Mouse (Mus musculus): ENCODE data around the gene Gpnmb. TPM values are rescaled to one million over a fixed set of nuclear protein-coding genes. Genes with fewer than 3 reads are reported as not detected.
A peak's percentile ranks its signal among the peaks of the same experiment; 100 is the strongest.

Gpnmb gene
- total RNA-seq, 2 experiments from 2014 or later, result 0.59 to 1.1 TPM

DNA sequence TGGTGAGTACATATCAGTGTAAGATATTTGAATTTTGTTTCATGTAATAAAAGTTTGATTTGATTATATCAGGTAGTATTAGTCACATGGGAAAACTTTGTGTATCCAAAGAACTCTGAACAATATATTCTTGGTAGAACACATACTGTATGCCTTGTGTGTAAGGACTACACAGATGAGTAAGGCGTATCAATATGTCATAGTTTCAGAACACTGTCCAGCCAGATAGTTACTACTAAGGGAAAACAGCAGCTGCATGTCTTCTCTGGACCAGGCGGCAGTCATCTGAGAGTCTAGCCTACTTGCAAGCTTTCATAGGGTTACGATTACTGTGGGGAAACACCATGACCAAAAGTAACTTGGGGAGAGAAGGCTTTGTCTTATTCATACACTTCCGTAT is 46.7 kb downstream of the Gpnmb start:
- DNase-seq, result no peak
- intact Hi-C loops (cut with DNase I), result no loop called here

DNA sequence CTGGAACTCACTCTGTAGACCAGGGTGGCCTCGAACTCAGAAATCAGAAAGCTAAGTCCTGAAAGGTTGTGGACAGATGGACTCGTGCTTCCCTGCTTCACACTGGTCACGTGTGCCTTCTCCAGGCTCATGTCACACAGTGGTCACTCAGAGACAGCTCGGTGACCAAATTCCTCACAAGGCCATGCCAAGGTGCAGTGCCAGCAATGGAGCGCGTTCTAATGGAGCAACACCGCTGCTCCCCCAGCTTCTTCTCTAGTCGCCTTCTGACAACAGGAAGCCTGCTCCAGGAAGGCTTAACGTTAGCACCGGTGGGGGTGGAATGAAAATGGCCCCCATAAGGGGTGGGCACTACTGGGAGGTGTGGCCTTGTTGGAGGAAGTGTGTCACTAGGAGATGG is 58.6 kb downstream of the Gpnmb start:
- no peak for DNase-seq
- intact Hi-C loops (cut with DNase I), result no loop called here

DNA sequence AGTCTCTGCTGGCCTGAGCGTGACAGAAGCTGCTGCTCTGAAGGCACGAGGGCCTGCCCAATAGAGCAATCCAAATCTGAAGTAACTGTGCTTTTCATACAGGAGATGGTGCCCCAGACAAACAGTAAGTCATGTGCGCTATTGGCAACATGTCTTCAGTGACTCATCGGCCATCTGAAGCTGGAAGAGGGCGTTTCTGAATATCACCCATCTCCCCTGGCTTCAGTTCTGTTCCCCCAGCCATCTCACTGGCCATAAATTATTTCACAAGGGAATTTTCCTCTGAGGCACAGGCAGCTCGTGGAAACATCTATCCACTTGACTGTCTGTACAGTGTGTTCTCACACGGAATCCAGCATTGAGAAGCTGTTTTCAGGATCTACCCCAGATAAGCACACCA is 60.1 kb downstream of the Gpnmb start:
- DNase-seq, result peak; percentile 52 to 57
- intact Hi-C loops (cut with DNase I), result no loop called here

DNA sequence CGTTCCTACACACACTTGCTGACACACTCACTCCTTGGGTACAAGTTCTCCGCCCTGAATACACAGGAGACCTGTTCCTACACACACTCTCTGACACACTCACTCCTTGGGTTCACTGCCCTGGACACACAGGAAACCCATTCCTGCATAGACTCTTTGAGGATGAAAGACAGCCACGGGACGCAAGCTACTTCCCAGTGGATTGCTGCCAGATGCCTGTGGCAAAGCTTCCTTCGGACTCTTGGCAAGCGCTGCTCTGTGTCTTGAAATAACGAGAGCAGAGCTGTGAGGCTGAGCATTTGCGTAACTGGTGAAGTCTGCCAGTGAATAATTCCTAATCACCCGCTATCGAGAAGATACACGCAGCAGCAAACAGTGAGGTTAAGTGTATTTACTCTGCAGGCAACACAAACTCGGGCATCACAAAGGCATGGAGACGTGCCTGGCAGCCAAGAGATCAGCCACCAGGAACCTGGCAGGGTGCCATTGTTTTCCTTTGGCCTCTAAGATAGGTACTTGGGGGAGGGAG is 60.7 kb downstream of the Gpnmb start:
- DNase-seq, result peak; percentile 77 to 81
- intact Hi-C loops (cut with DNase I), result no loop called here

DNA sequence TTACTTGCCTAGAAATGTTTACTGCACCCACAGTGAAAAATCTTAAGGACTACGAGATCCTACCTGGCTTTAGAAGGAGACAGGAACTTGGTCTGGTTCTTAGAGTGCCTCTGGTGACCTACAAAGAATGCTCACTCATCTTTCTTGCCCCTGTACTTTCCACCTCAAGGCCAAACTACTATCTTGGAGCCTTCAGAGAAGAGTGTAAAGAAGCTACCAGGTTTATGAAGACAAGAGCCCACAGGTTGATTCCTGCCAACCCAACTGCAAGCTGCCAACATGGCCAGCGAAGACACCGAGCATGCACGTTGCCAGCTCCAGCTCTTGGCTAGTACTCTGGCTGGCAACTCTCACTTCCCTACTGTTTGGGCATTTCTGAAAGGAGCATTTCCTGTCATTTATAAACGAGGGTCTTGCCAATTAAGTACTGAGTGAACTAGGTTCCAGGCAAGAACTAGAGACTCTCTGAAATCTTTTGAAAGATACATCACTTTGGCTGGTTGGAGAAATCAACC is 61.3 kb downstream of the Gpnmb start:
- DNase-seq, result peak; percentile 13 to 25
- intact Hi-C loops (cut with DNase I), result no loop called here

DNA sequence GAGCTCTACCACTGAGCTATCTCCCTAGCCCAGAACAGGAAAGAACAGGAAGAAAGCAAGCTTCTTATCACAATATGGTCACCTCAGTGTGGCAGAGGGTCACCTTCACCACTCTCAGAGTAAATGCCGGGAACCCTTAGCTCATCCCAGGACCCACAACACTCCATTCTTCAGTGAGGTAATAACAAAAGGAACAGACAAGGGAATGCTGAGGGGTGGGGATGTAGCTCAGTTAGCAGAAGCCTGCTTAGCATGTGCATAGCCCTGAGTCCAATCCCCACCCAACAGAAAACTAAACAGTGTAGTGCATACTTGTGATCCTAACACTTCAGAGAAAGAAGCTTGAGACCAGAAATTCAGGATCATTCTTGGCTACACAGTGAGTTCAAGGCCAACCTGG is 62.7 kb downstream of the Gpnmb start:
- DNase-seq, result no peak
- intact Hi-C loops (cut with DNase I), result no loop called here

DNA sequence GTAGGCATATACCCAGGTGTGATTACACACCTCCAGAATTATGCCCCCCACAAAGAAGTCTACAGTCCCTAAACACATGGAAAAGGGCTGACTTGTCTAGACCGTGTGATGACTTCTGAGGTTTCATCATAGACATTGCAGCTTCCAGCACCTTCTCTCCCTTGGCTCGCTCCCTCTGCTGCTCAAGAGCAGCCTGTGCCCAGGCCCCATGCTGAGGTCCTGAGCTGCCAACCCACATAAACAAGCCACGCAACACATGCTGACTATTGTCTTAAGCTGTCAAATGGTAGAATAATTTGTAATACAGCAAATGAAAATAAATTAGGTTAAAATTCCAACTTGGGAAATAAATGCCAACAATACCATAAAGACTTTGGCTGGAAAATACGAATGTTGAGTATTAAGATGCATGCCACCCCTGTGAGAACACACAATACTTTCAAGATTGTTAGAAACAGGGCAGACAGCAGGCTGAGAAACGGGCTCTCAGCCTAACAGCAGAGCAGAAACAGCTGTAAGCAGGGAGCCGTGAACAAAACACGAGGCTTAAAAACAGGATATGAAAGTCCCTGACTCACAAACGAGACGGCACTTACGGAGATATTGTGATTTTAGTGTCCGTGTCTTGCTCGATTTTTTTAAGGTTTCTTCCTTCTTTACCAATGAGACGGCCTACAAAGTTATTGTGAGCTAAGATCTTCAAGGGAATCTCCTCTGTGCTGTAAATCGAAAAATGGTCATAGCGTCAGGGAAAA is 70.6 kb downstream of the Gpnmb start:
- no peak for DNase-seq
- intact Hi-C loops (cut with DNase I), result no loop called here

DNA sequence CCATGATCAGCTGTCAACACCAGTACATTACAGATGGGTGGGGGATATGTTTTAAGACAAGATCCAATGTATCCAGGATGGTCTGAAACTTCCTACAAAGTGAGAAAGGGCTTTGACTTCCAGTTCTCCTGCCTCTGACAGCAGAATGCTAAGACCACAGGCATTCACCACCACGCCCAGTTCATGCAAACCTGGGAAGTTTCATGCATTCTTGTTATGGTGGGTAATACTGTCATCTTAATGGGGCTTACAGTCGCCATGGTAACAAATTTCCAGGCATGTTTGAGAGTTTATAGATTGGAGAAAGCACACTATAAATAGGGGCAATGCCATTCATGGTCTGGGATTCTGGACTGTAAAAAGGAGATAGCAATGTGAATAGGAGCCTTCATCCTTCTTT is 72.8 kb downstream of the Gpnmb start:
- no peak for DNase-seq
- intact Hi-C loops (cut with DNase I), result no loop called here

DNA sequence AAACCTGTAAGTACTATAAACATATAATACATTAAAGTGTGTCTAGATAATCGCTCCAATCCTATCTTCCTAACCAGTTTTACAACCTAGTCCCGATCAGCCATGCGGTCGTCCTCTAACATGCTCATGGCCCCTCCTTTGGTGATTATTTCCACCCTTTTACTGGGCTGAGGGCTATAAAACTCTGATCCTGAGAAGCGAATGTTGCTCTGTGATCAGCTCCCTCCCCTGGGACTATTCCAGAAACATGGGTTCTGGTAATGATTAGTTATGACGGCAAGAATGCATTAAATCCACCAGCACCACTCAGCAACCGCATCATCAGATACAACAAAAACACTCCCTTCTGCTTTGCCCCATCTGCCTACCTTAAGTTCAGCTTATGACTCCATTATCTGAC is 77.5 kb downstream of the Gpnmb start:
- no peak for DNase-seq
- intact Hi-C loops (cut with DNase I), result no loop called here

DNA sequence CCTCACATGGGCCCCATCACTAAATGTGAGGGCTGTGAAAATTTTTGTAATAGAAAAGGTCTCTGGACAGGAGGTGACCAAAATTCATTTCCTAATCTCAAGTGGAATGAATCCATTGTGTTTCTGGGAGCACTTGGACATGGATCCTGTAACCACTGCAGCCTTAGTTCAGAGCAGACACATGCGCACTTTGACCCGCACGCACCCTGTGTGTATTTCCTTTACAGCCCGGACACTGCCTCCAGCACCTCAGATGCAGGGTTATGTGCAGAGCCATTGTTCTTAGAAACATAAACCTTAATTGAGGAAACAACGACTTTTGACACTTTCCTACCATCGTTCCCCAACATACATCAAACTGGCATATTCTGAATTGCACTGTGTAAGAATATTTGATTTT is 78.1 kb downstream of the Gpnmb start:
- intact Hi-C loops (cut with DNase I), result no loop called here
- no peak for DNase-seq

DNA sequence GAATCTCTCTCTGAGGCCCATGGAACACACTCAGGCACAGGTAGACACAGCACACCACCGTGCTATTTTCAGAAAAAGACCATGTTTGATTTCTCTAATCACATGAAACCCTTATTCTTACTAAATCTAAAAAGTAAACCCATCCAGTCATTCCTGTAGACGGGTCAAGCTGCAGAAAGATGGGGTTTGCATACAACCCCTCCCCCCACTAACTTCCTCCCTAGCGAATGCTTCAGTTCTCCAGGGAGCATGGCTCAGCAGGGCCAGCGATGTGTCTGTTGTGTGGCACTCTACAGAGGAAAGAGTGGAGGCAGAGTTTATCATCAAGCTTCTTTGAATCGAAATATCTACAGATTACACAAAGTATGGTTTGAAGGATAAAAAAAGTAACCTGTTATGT is 79.2 kb downstream of the Gpnmb start:
- intact Hi-C loops (cut with DNase I), result no loop called here
- no peak for DNase-seq

DNA sequence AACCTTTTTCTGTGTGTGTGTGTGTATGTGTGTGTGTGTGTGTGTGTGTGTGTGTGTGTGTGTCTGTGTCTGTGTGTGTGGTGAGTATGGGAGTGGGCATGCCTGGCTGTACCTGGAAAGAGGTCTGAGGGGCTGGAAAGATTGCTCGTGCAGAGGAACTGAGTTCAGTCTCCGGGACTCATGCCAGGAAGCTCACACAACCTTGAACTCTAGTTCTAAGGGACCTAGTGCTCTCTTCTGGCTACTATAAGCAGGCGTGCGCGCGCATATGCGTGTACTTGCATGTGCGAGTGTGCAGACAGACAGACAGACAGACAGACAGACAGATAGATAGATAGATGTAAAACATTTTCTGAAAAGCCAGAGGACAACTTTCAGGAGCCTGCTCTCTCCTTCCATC is 79.9 kb downstream of the Gpnmb start:
- no peak for DNase-seq
- intact Hi-C loops (cut with DNase I), result no loop called here

DNA sequence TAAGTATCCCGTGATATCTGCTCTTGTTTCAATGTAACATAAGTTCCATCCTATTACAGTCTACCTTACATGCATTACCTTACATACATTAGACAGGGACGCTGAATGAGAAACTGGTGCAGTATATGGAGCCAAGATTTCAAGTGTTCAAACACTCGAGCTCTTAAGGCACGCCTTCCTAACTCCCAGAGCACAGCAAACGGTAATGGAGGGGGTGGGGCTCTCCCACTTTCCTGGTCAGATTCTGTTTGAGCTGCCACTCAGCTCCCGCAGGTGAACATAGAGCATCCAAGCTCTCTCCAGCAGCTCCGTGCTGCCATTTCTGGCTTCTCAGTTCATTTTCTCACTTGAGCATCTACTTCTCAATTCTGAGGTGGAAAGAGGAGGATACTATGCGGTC is 82.1 kb downstream of the Gpnmb start:
- intact Hi-C loops (cut with DNase I), result no loop called here
- no peak for DNase-seq

DNA sequence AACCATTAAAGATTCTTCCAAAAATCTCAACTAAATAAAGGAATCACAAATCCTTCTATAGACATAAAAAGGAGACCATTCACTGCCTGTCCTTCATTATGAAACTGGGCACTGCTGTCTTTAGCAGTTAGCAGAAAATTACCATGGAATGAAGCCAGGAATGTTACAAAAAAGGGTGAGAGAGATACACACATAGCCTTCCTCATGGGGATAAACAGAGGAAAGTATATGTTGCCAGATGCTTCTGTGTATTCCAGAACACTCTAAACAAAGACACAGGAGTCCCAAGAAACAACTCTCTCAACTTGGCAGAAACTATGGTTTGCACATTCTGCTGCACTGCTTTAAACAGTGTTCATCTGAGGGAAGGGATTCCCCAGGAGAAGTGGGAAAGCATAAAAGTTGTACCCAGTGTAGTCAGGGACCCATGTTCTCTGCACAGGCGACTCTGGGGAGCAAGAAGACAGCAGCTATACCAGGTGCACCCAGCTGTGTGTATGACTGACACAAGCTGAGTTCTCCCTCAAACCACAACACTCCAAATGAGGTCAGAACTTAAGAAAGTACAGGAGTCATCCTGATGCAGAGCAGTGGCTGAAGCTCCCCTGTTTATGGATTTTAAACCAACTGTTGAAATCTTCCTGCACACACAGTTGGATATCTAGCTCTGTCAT is 83.3 kb downstream of the Gpnmb start:
- intact Hi-C loops (cut with DNase I), result no loop called here
- DNase-seq, result peak; percentile 22 to 37

DNA sequence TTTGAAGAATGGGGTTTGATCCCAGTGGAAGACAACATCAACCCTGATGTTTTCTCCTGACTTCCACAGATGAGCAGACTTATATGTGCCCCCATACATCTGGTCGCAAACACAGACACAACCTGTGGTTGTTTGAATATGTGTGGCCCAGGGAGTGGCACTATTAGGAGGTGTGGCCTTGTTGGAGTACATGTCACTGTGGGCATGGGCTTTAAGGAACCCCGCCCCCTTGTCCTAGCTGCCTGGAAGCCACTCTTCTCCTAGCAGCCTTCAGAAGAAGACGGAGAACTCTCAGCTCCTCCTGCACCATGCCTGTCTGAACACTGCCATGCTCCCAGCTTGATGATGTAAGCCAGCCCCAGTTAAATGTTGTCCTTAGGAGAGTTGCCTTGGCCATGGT is 84.0 kb downstream of the Gpnmb start:
- intact Hi-C loops (cut with DNase I), result no loop called here

More for the DNA sequence above, 84.0 kb downstream of the Gpnmb start:
- DNase-seq, result no peak

Other genes starting within 250 kb of the Gpnmb start
- 10 to 100 TPM; 18.7 to 23.8 TPM for gene Tmem176a, start 195.6 kb upstream of the Gpnmb start, total RNA-seq (2021)
- gene Tmem176b, start 195.1 kb upstream of the Gpnmb start, total RNA-seq (2021), result 10 to 100 TPM; 62.5 to 63.9 TPM
- gene Aoc1, start 163.7 kb upstream of the Gpnmb start, total RNA-seq (2021), result not detected
- not detected for gene 1600015I10Rik, start 106.7 kb upstream of the Gpnmb start, total RNA-seq (2021)
- not detected for gene Doxl2, start 61.6 kb upstream of the Gpnmb start, total RNA-seq (2021)
- gene Svs1, start 49.7 kb upstream of the Gpnmb start, total RNA-seq (2021), result not detected
- 10 to 100 TPM; 36.7 to 40.0 TPM for gene Malsu1, start 37.2 kb downstream of the Gpnmb start, total RNA-seq (2021)
- 1 to 10 TPM in 1 of 2 experiments, under 1 TPM in 1; 0.93 to 1.6 TPM for gene Igf2bp3, start 178.4 kb downstream of the Gpnmb start, total RNA-seq (2021)
- gene Tra2a, start 227.5 kb downstream of the Gpnmb start, total RNA-seq (2021), result 10 to 100 TPM; 30.9 to 42.3 TPM